Comparison of ENCODE assay signal across 9 mouse cellular contexts in the genomic region with DNA sequence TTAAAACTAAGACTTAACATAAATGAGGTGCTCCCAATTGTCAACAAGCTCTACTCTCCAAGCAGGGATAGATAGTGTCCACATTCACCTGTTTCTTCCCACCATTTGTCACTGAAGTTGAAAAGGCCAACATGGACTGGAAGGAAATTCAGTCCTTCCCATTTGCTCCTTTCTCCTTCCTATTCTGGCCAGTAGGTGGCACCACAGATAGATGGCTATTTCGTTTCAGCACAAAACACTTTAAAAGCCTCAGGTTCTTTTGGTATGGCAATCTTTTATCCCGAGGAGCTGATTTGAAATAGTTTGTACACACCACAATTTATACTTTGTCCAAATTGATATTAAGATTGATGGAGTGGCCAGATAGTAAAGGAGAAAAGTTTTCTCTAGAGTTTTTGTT. TPM values are rescaled to one million over a fixed set of nuclear protein-coding genes. Genes with fewer than 3 reads are reported as not detected.
DNase-seq lines count a peak whose midpoint lies in the region; ATAC-seq and TF ChIP-seq lines count a peak whose summit lies in the region.
"Had no signal": no experiment of that assay in that cellular context is flagged by ENCODE, and none has a peak within 500 bp of the region (broad histone marks: within the 10 kb centered on the region; RNA-seq: fewer than 3 reads in every experiment).

No protein-coding gene starts in this region.

- no peak for TF ChIP-seq POLR2A in spleen, adult 2 months (IDR thresholded peaks at IDR 0.05; ENCODE audit: low read depth, low read length)

- H3K4me1 ChIP-seq in spleen, adult 2 months (ENCODE audit: control insufficient read depth, insufficient read depth, insufficient read length) = no peaks in the 10 kb centered on the region
- H3K4me1 ChIP-seq: midbrain, embryonic 12.5 days had no signal

- 19% methylated on average over 2 of the region's 2 CpGs for WGBS in spleen, adult 2 months

- DNase-seq in heart, adult 18-20 months = peak; percentile 5 to 77
- DNase-seq in heart, postnatal 25 days (ENCODE audit: low spot score) = no peak
- DNase-seq in spleen, adult 2 months (ENCODE audit: low read depth in 1 of 2, low spot score in 2 of 2) = peak; percentile 1 to 13
- no peak for DNase-seq in spleen, adult 12 weeks (ENCODE audit: low spot score)
- DNase-seq in c-Kit-positive CD71-positive TER-119-negative erythroid progenitor cells, embryonic 14.5 days (ENCODE audit: low read depth) = peak; percentile 15
- peak; percentile 10 to 45 for DNase-seq in lung, adult 18-20 months
- DNase-seq in thymus, postnatal 25 days = peak; percentile 18

- no peak overlapping the region for H3K27ac ChIP-seq in spleen, adult 2 months (ENCODE audit: insufficient read depth, low read length)
- H3K27ac ChIP-seq: midbrain, embryonic 12.5 days had no signal

- ATAC-seq in granulocyte monocyte progenitor cell, adult 5-6 weeks (replicated peaks; ENCODE audit: poor library complexity, severe bottlenecking) = peak; percentile 42; the same call in 1 of the 2 replicates

- no peak overlapping the region for H3K4me3 ChIP-seq in spleen, adult 2 months (ENCODE audit: extremely low read depth, insufficient read depth, insufficient read length)
- H3K4me3 ChIP-seq: midbrain, embryonic 12.5 days had no signal

- peak; percentile 15; the same call in 1 of the 2 replicates for TF ChIP-seq CTCF in spleen, adult 2 months (IDR thresholded peaks at IDR 0.05; ENCODE audit: extremely low read depth, insufficient read depth, insufficient read length, insufficient replicate concordance)

- no peaks in the 10 kb centered on the region for H3K27me3 ChIP-seq in spleen, adult 2 months (ENCODE audit: control insufficient read depth, insufficient read depth, low read length)

- intact Hi-C loops in heart, postnatal 25 days (cut with DNase I) = loop anchor here (1.0 to 5.0 kb wide), 2 partner anchors 573 to 827 kb away; no protein-coding TSS in a partner anchor

- no peaks in the 10 kb centered on the region for H3K36me3 ChIP-seq in spleen, adult 2 months (ENCODE audit: control insufficient read depth, insufficient read depth, low read length)
- H3K36me3 ChIP-seq: midbrain, embryonic 12.5 days had no signal

RNA-seq across cellular contexts. Expression of a gene that starts 21.7 kb away (rescaled TPM):
- under 1 TPM; 0.05 to 0.13 TPM for total RNA-seq in heart, adult 18-20 months (2021)
- under 1 TPM; 0.14 to 0.29 TPM for total RNA-seq in heart, postnatal 25 days (2021)
- polyA plus RNA-seq in spleen, adult 2 months (2012; rRNA removed) = 0.01 and 0.02 TPM in 2 replicates
- total RNA-seq in granulocyte monocyte progenitor cell, adult 5-6 weeks (2014; fragmentation: Nextera tagmentation) = not detected in 2 replicates
- total RNA-seq in granulocyte monocyte progenitor cell, adult 5-6 weeks (2017) = not detected in 2 replicates

Comparison
In these comparisons a context has a peak if more than half of its experiments do, and no peak if none do; other contexts are left out.
1. DNase-seq: peak in heart, adult 18-20 months (2 of 2), spleen, adult 2 months (2 of 2), c-Kit-positive CD71-positive TER-119-negative erythroid progenitor cells, embryonic 14.5 days (single experiment), lung, adult 18-20 months (2 of 2) and thymus, postnatal 25 days (single experiment); none in heart, postnatal 25 days (single experiment) and spleen, adult 12 weeks (single experiment).